Mouse (Mus musculus): ENCODE measurements around the gene Gm28048.
A peak's percentile ranks its signal among the peaks of the same experiment; 100 is the strongest.

Gene Gm28048

GRCm38 (mm10) chr11:22885350-22885749, 96.5 kb downstream of the Gm28048 start:
- DNase-seq, result no peak

- DNase-seq, result no peak
Measured at GRCm38 (mm10) chr11:22883676-22884075, 98.2 kb downstream of the Gm28048 start.

- no peak for DNase-seq
Measured at GRCm38 (mm10) chr11:22882926-22883325, 99.0 kb downstream of the Gm28048 start.

GRCm38 (mm10) chr11:22880383-22881172, 101.3 kb downstream of the Gm28048 start:
- no peak for DNase-seq

- no peak for DNase-seq
Measured at GRCm38 (mm10) chr11:22879645-22880044, 102.2 kb downstream of the Gm28048 start.

- no peak for DNase-seq
Measured at GRCm38 (mm10) chr11:22876680-22877330, 105.1 kb downstream of the Gm28048 start.

- DNase-seq, result no peak
Measured at GRCm38 (mm10) chr11:22875279-22875678, 106.6 kb downstream of the Gm28048 start.

- no peak for DNase-seq
Measured at GRCm38 (mm10) chr11:22874747-22875146, 107.1 kb downstream of the Gm28048 start.

- no peak for DNase-seq
Measured at GRCm38 (mm10) chr11:22873383-22873782, 108.5 kb downstream of the Gm28048 start.

- no peak for DNase-seq
Measured at GRCm38 (mm10) chr11:22872307-22872680, 109.6 kb downstream of the Gm28048 start.

GRCm38 (mm10) chr11:22871628-22872306, 110.1 kb downstream of the Gm28048 start:
- peak in 1 of 2 experiments; percentile 35 for DNase-seq

GRCm38 (mm10) chr11:22868582-22868981, 113.3 kb downstream of the Gm28048 start:
- no peak for DNase-seq

GRCm38 (mm10) chr11:22867691-22868090, 114.2 kb downstream of the Gm28048 start:
- DNase-seq, result no peak

GRCm38 (mm10) chr11:22865635-22866246, 116.1 kb downstream of the Gm28048 start:
- no peak for DNase-seq

- no peak for DNase-seq
Measured at GRCm38 (mm10) chr11:22864305-22865060, 117.4 kb downstream of the Gm28048 start.

GRCm38 (mm10) chr11:22863581-22863980, 118.3 kb downstream of the Gm28048 start:
- DNase-seq, result no peak

GRCm38 (mm10) chr11:22861315-22861714, 120.6 kb downstream of the Gm28048 start:
- DNase-seq, result no peak

GRCm38 (mm10) chr11:22860335-22861227, 121.3 kb downstream of the Gm28048 start, which contains the start of gene B3gnt2:
Gene B3gnt2 (minus strand): TSS chr11:22860961.
- peak in 1 of 2 experiments; percentile 66 for DNase-seq

- DNase-seq, result peak; percentile 83 to 86
Measured at GRCm38 (mm10) chr11:22859633-22860334, 122.1 kb downstream of the Gm28048 start.

GRCm38 (mm10) chr11:22859301-22859632, 122.6 kb downstream of the Gm28048 start:
- DNase-seq, result peak in 1 of 2 experiments; percentile 72
